Mouse (Mus musculus): ENCODE results near the gene Hbs1l. TPM values are rescaled to one million over a fixed set of nuclear protein-coding genes. Genes with fewer than 3 reads are reported as not detected.

The Hbs1l gene
- total and polyA plus RNA-seq, 3 experiments, result 13.5 to 79.7 (median 72.9) TPM

GRCm38 (mm10) chr10:21270905-21271304, 24.9 kb upstream of the Hbs1l start:
- intact Hi-C loops (cut with DNase I), result no loop called here
- no peak for TF ChIP-seq EP300 (IDR thresholded peaks at IDR 0.05; ENCODE audit: insufficient read depth, low read depth, low read length)
- no peak for TF ChIP-seq CTCF (IDR thresholded peaks at IDR 0.05)
- no peak for TF ChIP-seq POLR2A (IDR thresholded peaks at IDR 0.05; ENCODE audit: insufficient read depth, low read depth, low read length)

GRCm38 (mm10) chr10:21271310-21271709, 24.5 kb upstream of the Hbs1l start:
- Histone ChIP-seq H3K4me3 (no peak overlapping the region), H3K4me1 (ENCODE audit: control insufficient read depth, insufficient read depth, low read length) (no peaks in the 10 kb centered on the region), H3K27ac (no peak overlapping the region), H3K36me3 (ENCODE audit: control insufficient read depth, insufficient read depth, low read length) (no peaks in the 10 kb centered on the region), H3K79me2 (replicated peaks; ENCODE audit: control insufficient read depth, insufficient read depth, low read length) (no peaks in the 10 kb centered on the region), H3K27me3 (ENCODE audit: control insufficient read depth, insufficient read depth, low read length) (no peaks in the 10 kb centered on the region), H3K9ac (ENCODE audit: low read depth, low read length) (no peak overlapping the region)
- intact Hi-C loops (cut with DNase I), result no loop called here
- TF ChIP-seq CTCF (IDR thresholded peaks at IDR 0.05), result no peak
- DNase-seq, result no peak
- 90% methylated on average over 2 of the region's 2 CpGs for WGBS

More at GRCm38 (mm10) chr10:21270905-21271304, 24.9 kb upstream of the Hbs1l start:
- Histone ChIP-seq H3K4me3 (no peak overlapping the region), H3K9ac (ENCODE audit: low read depth, low read length) (no peak overlapping the region), H3K27ac (no peak overlapping the region), H3K4me1 (ENCODE audit: control insufficient read depth, insufficient read depth, low read length) (no peaks in the 10 kb centered on the region), H3K79me2 (replicated peaks; ENCODE audit: control insufficient read depth, insufficient read depth, low read length) (no peaks in the 10 kb centered on the region), H3K36me3 (ENCODE audit: control insufficient read depth, insufficient read depth, low read length) (no peaks in the 10 kb centered on the region), H3K27me3 (ENCODE audit: control insufficient read depth, insufficient read depth, low read length) (no peaks in the 10 kb centered on the region)
- WGBS, result 85% methylated on average over 5 of the region's 5 CpGs
- DNase-seq, result no peak

GRCm38 (mm10) chr10:21271785-21272184, 24.0 kb upstream of the Hbs1l start:
- Histone ChIP-seq H3K4me1 (ENCODE audit: control insufficient read depth, insufficient read depth, low read length) (no peaks in the 10 kb centered on the region), H3K27me3 (ENCODE audit: control insufficient read depth, insufficient read depth, low read length) (no peaks in the 10 kb centered on the region), H3K27ac (no peak overlapping the region), H3K79me2 (replicated peaks; ENCODE audit: control insufficient read depth, insufficient read depth, low read length) (no peaks in the 10 kb centered on the region), H3K9ac (ENCODE audit: low read depth, low read length) (no peak overlapping the region), H3K36me3 (ENCODE audit: control insufficient read depth, insufficient read depth, low read length) (no peaks in the 10 kb centered on the region), H3K4me3 (no peak overlapping the region)
- intact Hi-C loops (cut with DNase I), result no loop called here
- no peak for DNase-seq
- WGBS, result 73% methylated on average over 6 of the region's 6 CpGs
- TF ChIP-seq POLR2A (IDR thresholded peaks at IDR 0.05; ENCODE audit: insufficient read depth, low read depth, low read length), result no peak

- no peak for TF ChIP-seq EP300 (IDR thresholded peaks at IDR 0.05; ENCODE audit: insufficient read depth, low read depth, low read length)
- no peak for TF ChIP-seq CTCF (IDR thresholded peaks at IDR 0.05)
- TF ChIP-seq POLR2A (IDR thresholded peaks at IDR 0.05; ENCODE audit: insufficient read depth, low read depth, low read length), result no peak
- WGBS, result 55% methylated on average over 10 of the region's 10 CpGs
- Histone ChIP-seq H3K36me3 (ENCODE audit: control insufficient read depth, insufficient read depth, low read length) (no peaks in the 10 kb centered on the region), H3K9ac (ENCODE audit: low read depth, low read length) (no peak overlapping the region), H3K79me2 (replicated peaks; ENCODE audit: control insufficient read depth, insufficient read depth, low read length) (no peaks in the 10 kb centered on the region), H3K4me1 (ENCODE audit: control insufficient read depth, insufficient read depth, low read length) (no peaks in the 10 kb centered on the region), H3K4me3 (no peak overlapping the region), H3K27ac (no peak overlapping the region), H3K27me3 (ENCODE audit: control insufficient read depth, insufficient read depth, low read length) (no peaks in the 10 kb centered on the region)
- DNase-seq, result no peak
- intact Hi-C loops (cut with DNase I), result no loop called here
These were observed 8.3 kb upstream of the Hbs1l start for GRCm38 (mm10) chr10:21287243-21288127.

- no peak for DNase-seq
- WGBS, result 42% methylated on average over 4 of the region's 4 CpGs
- Histone ChIP-seq H3K4me1 (ENCODE audit: control insufficient read depth, insufficient read depth, low read length) (no peaks in the 10 kb centered on the region), H3K27me3 (ENCODE audit: control insufficient read depth, insufficient read depth, low read length) (no peaks in the 10 kb centered on the region), H3K4me3 (no peak overlapping the region), H3K9ac (ENCODE audit: low read depth, low read length) (no peak overlapping the region), H3K36me3 (ENCODE audit: control insufficient read depth, insufficient read depth, low read length) (no peaks in the 10 kb centered on the region), H3K79me2 (replicated peaks; ENCODE audit: control insufficient read depth, insufficient read depth, low read length) (peaks cover 2% of the 10 kb centered on the region), H3K27ac (no peak overlapping the region)
- intact Hi-C loops (cut with DNase I), result no loop called here
- TF ChIP-seq CTCF (IDR thresholded peaks at IDR 0.05), result no peak
- TF ChIP-seq EP300 (IDR thresholded peaks at IDR 0.05; ENCODE audit: insufficient read depth, low read depth, low read length), result no peak
- TF ChIP-seq POLR2A (IDR thresholded peaks at IDR 0.05; ENCODE audit: insufficient read depth, low read depth, low read length), result no peak
These were observed 4.6 kb upstream of the Hbs1l start for GRCm38 (mm10) chr10:21291228-21291627.

- H3K79me2 ChIP-seq (replicated peaks; ENCODE audit: control insufficient read depth, insufficient read depth, low read length), result peaks cover 3% of the 10 kb centered on the region
- 90% methylated on average over 2 of the region's 2 CpGs for WGBS
- peaks cover 2% of the 10 kb centered on the region; the same call in 1 of the 2 replicates for H3K4me1 ChIP-seq (ENCODE audit: control insufficient read depth, insufficient read depth, low read length)
- no peak overlapping the region for H3K4me3 ChIP-seq
- H3K27ac ChIP-seq, result no peak overlapping the region
- no peaks in the 10 kb centered on the region for H3K27me3 ChIP-seq (ENCODE audit: control insufficient read depth, insufficient read depth, low read length)
- peaks cover 6% of the 10 kb centered on the region for H3K36me3 ChIP-seq (ENCODE audit: control insufficient read depth, insufficient read depth, low read length)
- DNase-seq, result no peak
- H3K9ac ChIP-seq (ENCODE audit: low read depth, low read length), result no peak overlapping the region
- no peak for TF ChIP-seq POLR2A (IDR thresholded peaks at IDR 0.05; ENCODE audit: insufficient read depth, low read depth, low read length)
- no peak for TF ChIP-seq EP300 (IDR thresholded peaks at IDR 0.05; ENCODE audit: insufficient read depth, low read depth, low read length)
- TF ChIP-seq CTCF (IDR thresholded peaks at IDR 0.05), result no peak
- intact Hi-C loops (cut with DNase I), result no loop called here
These were observed 1.6 kb upstream of the Hbs1l start for GRCm38 (mm10) chr10:21294217-21294616.

Data from heart, adult 2 months (tissue).